In genomic region chr13:43303161-43303965, GRCm38 (mm10) we compare ENCODE assay signal across 8 mouse cellular contexts. TPM values are rescaled to one million over a fixed set of nuclear protein-coding genes. Genes with fewer than 3 reads are reported as not detected.
DNase-seq lines count a peak whose midpoint lies in the region; ATAC-seq and TF ChIP-seq lines count a peak whose summit lies in the region.

No protein-coding gene starts in this region.

- H3K9me3 ChIP-seq in forebrain, embryonic 15.5 days = no peaks in the 10 kb centered on the region
- H3K9me3 ChIP-seq in hindbrain, embryonic 16.5 days (ENCODE audit: control insufficient read depth, low read length) = no peaks in the 10 kb centered on the region
- no peaks in the 10 kb centered on the region for H3K9me3 ChIP-seq in neural tube, embryonic 12.5 days

- no peak for TF ChIP-seq POLR2A in bone marrow macrophage, adult 2 months (IDR thresholded peaks at IDR 0.05; ENCODE audit: borderline replicate concordance, low read depth, low read length)
- no peak for TF ChIP-seq POLR2A in liver, adult 2 months (IDR thresholded peaks at IDR 0.05; ENCODE audit: extremely low read depth, insufficient read depth, low read length)

- peaks cover 10% of the 10 kb centered on the region for H3K4me1 ChIP-seq in bone marrow macrophage, adult 2 months (ENCODE audit: control insufficient read depth, insufficient read depth, low read length)
- peaks cover 40% of the 10 kb centered on the region for H3K4me1 ChIP-seq in forebrain, embryonic 15.5 days
- H3K4me1 ChIP-seq in hindbrain, embryonic 16.5 days (ENCODE audit: control insufficient read depth, insufficient read depth, low read depth, low read length) = peaks cover 38% of the 10 kb centered on the region
- peaks cover 23% of the 10 kb centered on the region for H3K4me1 ChIP-seq in liver, adult 2 months (ENCODE audit: control insufficient read depth, insufficient read depth, low read length)
- peaks cover 22% of the 10 kb centered on the region for H3K4me1 ChIP-seq in neural tube, embryonic 12.5 days

- peaks cover 21% of the 10 kb centered on the region; the same call in 1 of the 2 replicates for H3K79me2 ChIP-seq in liver, adult 2 months (ENCODE audit: control insufficient read depth, insufficient read depth, low read length)

- WGBS in forebrain, embryonic 15.5 days = under 1% methylated on average over 71 of the region's 78 CpGs
- under 1% methylated on average over 77 of the region's 78 CpGs for WGBS in hindbrain, embryonic 16.5 days
- under 1% methylated on average over 78 of the region's 78 CpGs for WGBS in liver, adult 2 months
- under 1% methylated on average over 78 of the region's 78 CpGs for whole genome bisulfite sequencing in neural tube, embryonic 12.5 days

- DNase-seq in ovary, postnatal 10 days (ENCODE audit: low spot score) = peak; percentile 17
- DNase-seq in ovary, postnatal 36 days (ENCODE audit: low spot score) = no peak
- DNase-seq in liver, adult 2 months (ENCODE audit: extremely low read depth, low read depth, low spot score) = peak; percentile 12
- DNase-seq in thymus, postnatal 4 days = peak; percentile 72

- H3K27me3 ChIP-seq in forebrain, embryonic 15.5 days = no peaks in the 10 kb centered on the region
- no peaks in the 10 kb centered on the region for H3K27me3 ChIP-seq in hindbrain, embryonic 16.5 days (replicated peaks; ENCODE audit: control insufficient read depth, insufficient read depth, low read length)
- no peaks in the 10 kb centered on the region for H3K27me3 ChIP-seq in liver, adult 2 months (ENCODE audit: control insufficient read depth, insufficient read depth, low read length)
- H3K27me3 ChIP-seq in neural tube, embryonic 12.5 days (replicated peaks) = peaks cover 39% of the 10 kb centered on the region

- H3K36me3 ChIP-seq in forebrain, embryonic 15.5 days = no peaks in the 10 kb centered on the region
- H3K36me3 ChIP-seq in hindbrain, embryonic 16.5 days (ENCODE audit: control insufficient read depth, insufficient read depth, low read length) = no peaks in the 10 kb centered on the region
- H3K36me3 ChIP-seq in liver, adult 2 months (ENCODE audit: control insufficient read depth, insufficient read depth, low read length) = no peaks in the 10 kb centered on the region
- no peaks in the 10 kb centered on the region for H3K36me3 ChIP-seq in neural tube, embryonic 12.5 days

- H3K4me2 ChIP-seq in forebrain, embryonic 15.5 days (replicated peaks) = peak overlapping the region; percentile 88
- peak overlapping the region; percentile 63 for H3K4me2 ChIP-seq in hindbrain, embryonic 16.5 days (ENCODE audit: low read length)
- H3K4me2 ChIP-seq in neural tube, embryonic 12.5 days (replicated peaks) = peak overlapping the region; percentile 98

- no peak overlapping the region for H3K27ac ChIP-seq in bone marrow macrophage, adult 2 months (ENCODE audit: insufficient read depth, low read depth, low read length)
- peak overlapping the region; percentile 89 for H3K27ac ChIP-seq in forebrain, embryonic 15.5 days (replicated peaks)
- H3K27ac ChIP-seq in hindbrain, embryonic 16.5 days (ENCODE audit: low read depth, low read length) = peak overlapping the region; percentile 88
- H3K27ac ChIP-seq in liver, adult 2 months (replicated peaks; ENCODE audit: insufficient read depth, low read depth, low read length) = peak overlapping the region; percentile 67
- peak overlapping the region; percentile 64 for H3K27ac ChIP-seq in neural tube, embryonic 12.5 days

- no peak for TF ChIP-seq CTCF in bone marrow macrophage, adult 2 months (IDR thresholded peaks at IDR 0.05; ENCODE audit: low read depth, low read length)
- TF ChIP-seq CTCF in liver, adult 2 months (IDR thresholded peaks at IDR 0.05; ENCODE audit: low read depth, low read length) = no peak

- peak overlapping the region; percentile 78 for H3K9ac ChIP-seq in forebrain, embryonic 15.5 days (replicated peaks)
- peak overlapping the region; percentile 93 for H3K9ac ChIP-seq in hindbrain, embryonic 16.5 days (ENCODE audit: low read depth, low read length)
- peak overlapping the region; percentile 80 for H3K9ac ChIP-seq in liver, adult 2 months (ENCODE audit: low read depth, low read length)
- peak overlapping the region; percentile 73 for H3K9ac ChIP-seq in neural tube, embryonic 12.5 days

- peak; percentile 61 for ATAC-seq in forebrain, embryonic 15.5 days (replicated peaks)
- ATAC-seq in hindbrain, embryonic 16.5 days = peak; percentile 21
- peak; percentile 58 for ATAC-seq in neural tube, embryonic 12.5 days (ENCODE audit: low FRiP score, low read depth)

- H3K4me3 ChIP-seq in bone marrow macrophage, adult 2 months (ENCODE audit: insufficient read depth, low read length) = peak overlapping the region; percentile 70
- peak overlapping the region; percentile 70 for H3K4me3 ChIP-seq in forebrain, embryonic 15.5 days
- H3K4me3 ChIP-seq in hindbrain, embryonic 16.5 days (ENCODE audit: low read length) = peak overlapping the region; percentile 93
- peak overlapping the region; percentile 67 for H3K4me3 ChIP-seq in liver, adult 2 months (ENCODE audit: insufficient read depth, low read depth, low read length)
- peak overlapping the region; percentile 71 for H3K4me3 ChIP-seq in neural tube, embryonic 12.5 days

RNA-seq across cellular contexts. Expression of gene Gfod1, which starts 0.6 kb away (rescaled TPM):
- 0.31 and 0.35 TPM in 2 replicates for polyA plus RNA-seq in bone marrow macrophage, adult 2 months (2012; ENCODE audit: insufficient read depth, insufficient read length, missing spikeins)
- polyA plus RNA-seq in forebrain, embryonic 15.5 days (2015; fragmentation: Nextera tagmentation; extraction: Ambion mirVana) = 1.8 and 2.3 TPM in 2 replicates
- 2.2 and 2.4 TPM in 2 replicates for polyA plus RNA-seq in hindbrain, embryonic 16.5 days (2015; fragmentation: Nextera tagmentation; extraction: Ambion mirVana)
- 0.74 and 1.0 TPM in 2 replicates for total RNA-seq in liver, adult 2 months (2014; rRNA removed)
- 0.61 and 1.0 TPM in 2 replicates for polyA plus RNA-seq in liver, adult 2 months (2012; rRNA removed)
- polyA plus RNA-seq in neural tube, embryonic 12.5 days (2016; fragmentation: Nextera tagmentation; extraction: Ambion mirVana) = 1.5 TPM in 2 replicates
